Mouse (Mus musculus) liver, postnatal 0 days (tissue): ENCODE measurements around the gene Ube2h.

Experiments
- CTCF ChIP-seq: sonication (generic); IDR thresholded peaks from 2 replicates; pipeline ENCODE4 v1.5.1; 2016; ENCODE audit warnings: antibody characterized with exemption, low read depth
- EP300 ChIP-seq: IDR thresholded peaks from 2 replicates; pipeline ENCODE4 v1.6.1; 2016; ENCODE audit warnings: antibody characterized with exemption, low read depth, mild to moderate bottlenecking

DNA sequence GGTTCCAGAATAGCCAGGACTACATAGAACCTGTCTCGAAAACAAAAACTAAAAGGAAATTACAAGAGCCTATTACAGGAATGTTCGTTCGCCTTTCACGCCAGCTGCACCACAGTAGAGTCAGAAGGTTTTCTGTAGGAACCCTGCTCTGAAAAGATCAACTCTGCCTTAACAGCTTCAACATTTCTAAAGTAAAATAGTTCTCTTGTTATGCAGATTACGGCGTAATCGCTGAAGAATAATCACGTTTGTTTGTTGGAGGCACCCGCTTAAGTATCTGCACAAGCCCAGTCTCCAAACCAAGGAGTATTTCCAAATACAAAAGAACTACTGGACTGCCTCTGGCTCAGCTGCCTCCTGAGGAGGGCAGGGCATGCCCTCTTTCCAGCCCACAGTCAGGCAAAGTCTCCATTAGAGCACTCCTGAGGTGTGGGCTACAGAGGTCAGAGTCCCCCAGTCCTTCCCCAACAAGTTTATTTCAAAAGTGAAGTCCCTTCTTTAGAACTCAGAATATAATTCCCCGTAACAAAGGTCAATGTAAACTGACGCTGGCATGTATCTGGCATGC is 31.9 kb downstream of the Ube2h start:
- TF ChIP-seq EP300 = no peak
- no peak for TF ChIP-seq CTCF
